Mouse (Mus musculus) skeletal muscle tissue, adult 2 months (tissue): ENCODE data around the gene Tet2.
"Not testable (repeated sequence)": the region's sequence is repeated elsewhere in the genome, so short reads cannot be mapped to it uniquely, and the experiment has no call there.

Experiments used
- DNase-seq: peaks from one replicate; pipeline ENCODE4 v3.0.0-alpha.2; 2012; ENCODE audit warnings: low read depth, low spot score

Tet2 gene

GRCm38 (mm10) chr3:133549385-133550170 lies 4.6 kb upstream of the Tet2 start:
- DNase-seq, result no peak

- DNase-seq, result no peak
Observed at GRCm38 (mm10) chr3:133548613-133549012, 3.7 kb upstream of the Tet2 start.

GRCm38 (mm10) chr3:133546790-133547189 lies 1.9 kb upstream of the Tet2 start:
- no peak for DNase-seq

- no peak for DNase-seq
Observed at GRCm38 (mm10) chr3:133545304-133545666, 346 bp upstream of the Tet2 start.

- peak; percentile 87 for DNase-seq
Observed at GRCm38 (mm10) chr3:133544131-133544550, 798 bp downstream of the Tet2 start.

- no peak for DNase-seq
Observed at GRCm38 (mm10) chr3:133543101-133544020, 1.6 kb downstream of the Tet2 start.

- DNase-seq, result no peak
Observed at GRCm38 (mm10) chr3:133542084-133542483, 2.9 kb downstream of the Tet2 start.

GRCm38 (mm10) chr3:133541000-133541399 lies 3.9 kb downstream of the Tet2 start:
- no peak for DNase-seq

- DNase-seq, result no peak
Observed at GRCm38 (mm10) chr3:133539991-133540390, 4.9 kb downstream of the Tet2 start.

GRCm38 (mm10) chr3:133538499-133538898 lies 6.4 kb downstream of the Tet2 start:
- DNase-seq, result not testable (repeated sequence)

- no peak for DNase-seq
Observed at GRCm38 (mm10) chr3:133535644-133536043, 9.3 kb downstream of the Tet2 start.

GRCm38 (mm10) chr3:133534066-133534465 lies 10.9 kb downstream of the Tet2 start:
- no peak for DNase-seq

GRCm38 (mm10) chr3:133533272-133533995 lies 11.5 kb downstream of the Tet2 start:
- no peak for DNase-seq

- DNase-seq, result no peak
Observed at GRCm38 (mm10) chr3:133532806-133533205, 12.1 kb downstream of the Tet2 start.

GRCm38 (mm10) chr3:133532252-133532651 lies 12.7 kb downstream of the Tet2 start:
- no peak for DNase-seq

GRCm38 (mm10) chr3:133531101-133531500 lies 13.8 kb downstream of the Tet2 start:
- DNase-seq, result no peak

GRCm38 (mm10) chr3:133530664-133531063 lies 14.3 kb downstream of the Tet2 start:
- no peak for DNase-seq

- DNase-seq, result no peak
Observed at GRCm38 (mm10) chr3:133526119-133526723, 18.7 kb downstream of the Tet2 start.

GRCm38 (mm10) chr3:133525578-133525977 lies 19.4 kb downstream of the Tet2 start:
- no peak for DNase-seq

GRCm38 (mm10) chr3:133524341-133525050 lies 20.4 kb downstream of the Tet2 start:
- DNase-seq, result peak; percentile 85

- DNase-seq, result no peak
Observed at GRCm38 (mm10) chr3:133523191-133523590, 21.7 kb downstream of the Tet2 start.
